Mouse (Mus musculus): ENCODE measurements around the gene Slc25a1.

GRCm38 (mm10) chr16:17929211-17929610 is 1.2 kb upstream of the Slc25a1 start:
- no peak for TF ChIP-seq TCF12 (IDR thresholded peaks at IDR 0.05; ENCODE audit: low read depth, low read length)
- TF ChIP-seq E2F4 (IDR thresholded peaks at IDR 0.05; ENCODE audit: insufficient replicate concordance, low read depth, low read length): no peak
- no peak for TF ChIP-seq MAFK (IDR thresholded peaks at IDR 0.05; ENCODE audit: insufficient replicate concordance, low read length)
- no peak for TF ChIP-seq NRF1 (IDR thresholded peaks at IDR 0.05; ENCODE audit: low read depth, low read length)
- TF ChIP-seq CTCF (conservative IDR thresholded peaks at IDR 0.05 in 1 of 2, IDR thresholded peaks at IDR 0.05 in 1 of 2; ENCODE audit: low read depth in 2 of 2, low read length in 2 of 2): no peak
